Mouse (Mus musculus): Measurements from ENCODE around the gene Tspan10.
A peak's percentile ranks its signal among the peaks of the same experiment; 100 is the strongest.

Tspan10 gene

GRCm38 (mm10) chr11:120455413-120455812 is 13.0 kb downstream of the Tspan10 start:
- DNase-seq, result no peak

DNA sequence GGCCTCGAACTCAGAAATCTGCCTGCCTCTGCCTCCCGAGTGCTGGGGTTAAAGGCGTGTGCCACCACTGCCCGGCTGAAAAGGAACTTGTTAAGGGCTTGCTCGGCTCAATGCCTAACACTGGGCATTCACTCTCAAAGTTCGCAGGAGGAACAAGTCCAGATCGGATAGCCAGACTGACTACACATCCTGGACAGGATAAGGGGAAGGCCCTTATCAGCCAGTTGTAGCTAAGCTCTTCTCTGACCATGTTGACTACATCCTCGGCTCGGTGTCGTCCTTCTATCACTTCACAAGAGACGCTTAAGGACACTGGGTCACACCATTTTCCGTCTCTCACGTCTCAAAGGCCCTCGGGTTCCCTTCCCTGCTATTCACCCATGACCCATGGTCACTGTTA is 14.9 kb downstream of the Tspan10 start:
- no peak for DNase-seq

DNA sequence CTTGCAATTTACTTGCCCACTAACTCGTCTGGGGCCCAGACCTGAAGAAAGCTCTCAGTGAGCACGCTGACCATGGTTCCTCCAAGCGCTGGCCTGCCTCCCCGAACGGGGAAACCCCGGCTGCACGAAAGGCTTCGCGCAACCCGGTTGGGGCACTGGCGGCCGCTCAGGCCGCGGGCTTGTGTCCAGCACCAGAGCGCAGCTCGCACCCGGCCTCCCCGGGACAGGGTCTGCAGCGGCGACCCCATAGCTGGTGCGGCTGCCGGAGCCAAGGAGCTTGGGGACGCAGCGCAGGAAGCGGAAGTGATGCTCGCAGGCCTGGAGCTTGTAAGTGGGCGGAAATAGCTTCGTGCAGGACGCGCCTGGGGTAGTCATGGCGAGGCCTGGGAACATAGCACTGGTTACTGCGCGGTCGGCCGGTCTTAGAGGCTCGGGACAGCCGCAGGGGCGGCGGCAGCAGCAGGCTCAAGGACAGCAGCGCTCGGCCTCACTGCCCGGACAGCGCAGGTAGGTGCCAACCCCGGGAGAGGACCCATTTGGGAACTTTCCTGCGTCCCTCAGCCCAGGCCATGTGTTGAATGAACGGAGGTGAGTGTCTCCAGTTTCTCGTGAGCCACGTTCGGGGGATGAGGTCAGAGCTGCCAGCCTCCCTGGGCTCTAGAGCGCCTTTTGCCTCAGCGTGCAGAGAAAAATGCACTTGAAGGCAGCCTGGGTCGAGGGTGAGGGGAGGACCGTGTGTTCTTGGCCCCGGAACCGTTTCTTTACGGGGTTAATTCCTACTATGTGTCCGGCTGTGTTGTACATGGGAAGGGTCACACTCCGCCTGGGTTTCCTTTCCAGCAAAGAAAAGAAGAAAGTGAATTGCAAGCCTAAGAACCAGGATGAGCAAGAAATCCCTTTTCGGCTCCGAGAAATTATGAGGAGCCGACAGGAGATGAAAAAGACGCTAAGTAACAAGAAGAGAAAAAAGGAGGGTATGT is 15.6 kb downstream of the Tspan10 start, which contains the start of the genes Oxld1 and Ccdc137:
Oxld1 (minus strand) TSS at position 297 of the 980 bp plus-strand sequence.
Ccdc137 (plus strand) TSS at position 344 of the 980 bp plus-strand sequence.
- DNase-seq, result peak; percentile 72 to 75

DNA sequence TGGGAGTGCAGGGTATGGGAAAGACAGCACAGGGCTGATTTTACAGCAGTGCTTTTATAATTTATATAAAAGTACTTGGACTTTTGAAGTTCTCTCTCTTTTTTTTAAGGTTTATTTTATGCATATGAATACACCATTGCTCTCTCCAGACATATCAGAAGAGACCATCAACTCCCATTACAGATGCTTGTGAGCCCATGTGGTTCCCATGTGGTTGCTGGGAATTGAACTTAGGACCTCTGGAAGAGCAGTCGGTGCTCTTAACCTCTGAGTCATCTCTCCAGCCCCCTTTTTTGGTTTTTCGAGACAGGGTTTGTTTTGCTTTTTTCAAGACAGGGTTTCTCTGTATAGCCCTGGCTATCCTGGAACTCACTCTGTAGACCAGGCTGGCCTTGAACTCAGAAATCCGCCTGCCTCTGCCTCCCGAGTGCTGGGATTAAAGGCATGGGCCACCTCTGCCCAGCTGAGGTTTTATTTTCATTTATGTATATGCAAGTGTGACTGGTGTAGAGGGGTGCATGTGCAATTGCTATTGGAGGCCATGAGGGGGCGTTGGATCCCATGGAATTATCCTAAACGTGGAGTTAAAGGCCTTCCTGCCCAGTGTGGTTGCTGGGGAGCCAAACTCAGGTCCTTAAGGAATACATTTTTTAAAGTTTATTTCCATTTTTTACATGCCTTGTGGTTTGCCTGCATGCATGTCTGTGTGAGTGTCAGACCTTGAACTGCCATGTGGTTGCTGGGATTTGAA is 16.6 kb downstream of the Tspan10 start:
- no peak for DNase-seq

DNA sequence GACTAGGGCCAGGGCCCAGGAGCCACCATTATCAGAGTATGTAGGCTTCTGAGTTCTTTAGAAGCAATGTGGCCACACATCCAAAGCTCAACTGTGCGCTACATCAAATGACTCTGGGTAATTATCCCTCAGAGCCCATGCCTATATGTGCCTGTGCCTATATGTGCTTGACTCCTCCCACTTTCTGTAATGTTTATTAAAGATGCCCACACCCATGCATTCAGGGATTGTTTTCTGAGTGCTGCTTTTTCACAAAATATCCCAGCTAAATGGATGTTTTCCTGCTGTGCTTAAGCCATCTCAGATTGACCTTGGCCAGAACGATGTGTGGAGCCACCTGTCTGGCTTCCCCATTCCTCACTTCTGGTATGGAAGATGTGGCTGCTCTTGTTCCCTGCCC is 21.1 kb downstream of the Tspan10 start:
- DNase-seq, result no peak

DNA sequence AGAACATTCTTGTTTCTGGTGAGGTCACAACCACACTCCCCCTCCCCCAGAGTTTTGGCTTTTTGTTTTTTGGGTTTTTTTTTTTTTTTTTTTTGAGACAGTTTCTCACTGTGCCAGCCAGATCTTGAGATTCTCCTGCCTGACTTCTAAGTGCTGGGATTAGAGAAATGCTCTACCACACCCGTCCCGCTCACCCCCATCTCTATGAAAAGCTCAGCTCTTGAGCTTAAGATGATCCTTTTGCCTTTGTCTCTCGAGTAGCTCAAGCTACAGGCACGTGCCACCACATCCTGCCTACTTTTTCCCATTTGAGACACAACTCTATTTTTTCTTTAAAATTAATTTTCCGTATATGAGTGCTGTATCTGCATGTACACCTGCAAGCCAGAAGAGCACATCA is 21.9 kb downstream of the Tspan10 start:
- DNase-seq, result no peak

- DNase-seq, result no peak
These were observed 23.1 kb downstream of the Tspan10 start for GRCm38 (mm10) chr11:120465521-120465920.

DNA sequence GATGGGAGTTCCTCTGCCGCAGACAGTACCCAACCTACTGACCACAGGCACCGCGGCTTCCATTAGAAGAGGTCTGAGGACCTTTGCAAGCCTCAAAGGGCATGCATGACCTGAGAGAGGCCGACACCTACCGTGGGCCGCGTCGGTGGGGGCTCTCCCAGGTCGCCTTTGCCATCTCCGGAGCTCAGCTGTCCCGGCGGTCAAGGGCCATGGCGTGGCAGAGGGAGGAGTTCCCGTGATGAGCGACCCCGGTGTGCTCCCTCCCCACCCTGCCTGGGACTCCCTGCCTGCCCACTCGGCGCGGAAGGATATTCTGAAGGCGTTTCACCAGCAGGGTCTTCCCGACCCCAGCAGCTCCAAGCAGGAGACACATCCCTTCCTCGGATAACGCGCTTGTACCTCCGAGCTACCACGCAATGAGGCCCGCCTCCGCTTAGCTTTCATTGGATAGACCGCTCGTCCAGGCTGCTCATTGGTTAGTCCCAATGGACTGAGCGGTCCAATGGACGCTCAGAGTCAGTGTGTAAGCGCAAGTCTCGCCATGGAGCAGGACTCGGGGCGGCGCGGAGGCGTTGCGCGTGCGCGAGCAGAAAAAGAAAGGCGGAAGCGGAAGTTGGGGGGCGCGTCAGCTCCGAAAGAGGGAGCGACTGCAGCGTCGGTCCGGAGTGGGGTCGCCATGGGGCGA is 24.7 kb downstream of the Tspan10 start, which contains the start of gene Arl16:
Arl16 (minus strand) TSS at position 557 of the 685 bp plus-strand sequence.
- DNase-seq, result peak; percentile 94 to 97

DNA sequence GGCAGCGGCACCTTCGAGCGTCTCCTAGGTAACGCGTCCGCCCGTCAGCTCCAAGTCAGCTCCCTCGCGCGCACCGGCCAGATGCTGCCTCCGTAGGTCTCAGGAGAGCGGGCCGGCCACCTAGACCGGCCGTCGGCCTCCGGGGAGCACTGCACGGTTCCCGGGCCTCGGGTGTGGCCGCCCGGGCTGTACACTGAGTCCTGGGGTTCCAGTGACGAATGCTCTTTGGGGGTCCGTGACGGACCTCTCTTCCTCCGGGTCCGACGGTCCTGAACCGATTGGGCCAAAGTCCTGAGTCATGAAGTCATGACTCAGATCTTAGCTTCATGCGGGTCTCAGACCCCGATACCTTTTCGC is 25.3 kb downstream of the Tspan10 start:
- DNase-seq, result no peak

DNA sequence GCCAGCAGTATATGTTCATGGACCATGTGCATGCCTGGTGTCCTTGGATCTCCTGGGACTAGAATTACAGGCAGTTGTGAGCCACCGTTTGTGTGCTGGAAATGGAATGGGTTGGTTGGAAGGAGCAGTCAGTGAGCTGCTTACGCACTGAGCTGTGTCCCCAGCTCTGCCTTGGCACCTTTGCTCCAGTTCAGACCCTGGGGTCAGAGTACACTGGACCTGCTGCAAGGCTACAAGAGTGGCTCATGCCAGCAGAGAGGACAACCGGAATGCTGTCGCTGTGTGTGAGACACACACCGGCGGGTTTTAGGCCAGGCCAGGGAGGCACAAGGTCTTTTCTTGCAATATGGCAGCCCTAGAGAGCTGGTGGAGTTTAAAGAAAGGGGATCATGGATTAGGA is 29.6 kb downstream of the Tspan10 start:
- DNase-seq, result no peak

DNA sequence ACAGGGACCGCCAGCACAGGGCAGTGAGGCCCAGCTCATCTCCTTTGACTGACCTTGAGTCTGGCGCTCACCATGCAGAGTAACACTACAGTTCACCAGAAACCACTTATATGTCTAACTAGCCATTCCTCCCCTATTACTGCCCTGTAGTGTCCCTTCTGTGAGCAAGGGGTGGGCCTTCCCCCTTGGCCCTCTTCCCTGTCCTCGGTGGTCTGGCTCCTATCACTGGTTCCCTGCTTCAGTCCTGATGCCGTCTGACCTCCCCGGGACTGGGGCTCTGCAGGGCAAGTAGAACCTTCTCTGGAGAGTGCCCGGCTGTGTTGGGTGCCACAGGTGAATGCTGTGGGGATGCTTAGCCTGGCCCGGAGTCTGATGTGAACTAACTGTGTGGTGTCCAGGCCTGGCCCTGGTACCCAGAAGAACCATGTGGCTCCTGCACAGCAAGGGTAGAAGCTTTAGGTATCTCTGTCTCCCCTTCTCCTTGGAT is 41.0 kb downstream of the Tspan10 start:
- DNase-seq, result no peak

DNA sequence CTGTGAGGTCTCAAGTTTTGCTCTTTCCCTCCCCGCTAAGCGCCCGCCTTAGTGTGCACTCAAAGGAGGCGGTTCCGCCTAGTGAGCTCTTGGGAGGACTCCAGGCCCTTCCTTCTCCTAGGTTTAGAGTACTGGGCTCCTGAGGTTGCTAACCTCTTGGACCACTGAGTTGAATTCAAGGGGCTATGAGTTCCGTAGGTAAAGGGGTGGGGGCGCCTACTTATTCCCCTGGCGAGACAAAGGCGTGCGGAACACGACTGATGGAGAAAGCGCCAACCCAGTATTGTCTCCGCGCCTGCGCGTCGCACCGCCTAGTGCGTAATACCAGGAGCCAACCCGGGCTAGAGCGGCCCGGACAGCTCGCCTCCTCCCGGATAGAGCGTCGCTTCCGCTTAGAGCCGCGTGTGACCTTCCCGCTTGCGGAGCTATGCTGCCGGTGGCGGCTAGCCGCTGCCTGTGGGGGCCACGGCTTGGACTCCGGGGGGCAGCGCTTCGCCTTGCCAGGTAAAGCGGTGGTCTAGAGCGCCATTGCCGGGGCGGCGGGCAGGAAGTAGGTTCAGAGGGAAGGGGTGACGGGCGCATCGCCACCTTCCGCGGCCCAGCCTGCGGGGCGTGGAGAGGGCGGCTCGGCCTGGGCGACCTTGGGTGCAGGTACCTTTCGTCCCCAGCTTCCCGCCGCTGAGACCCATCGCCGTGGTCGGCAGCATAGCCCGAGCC is 42.0 kb downstream of the Tspan10 start, which contains the start of gene Mrpl12:
Mrpl12 (plus strand) TSS at position 349 of the 717 bp plus-strand sequence.
- peak; percentile 85 to 87 for DNase-seq

- DNase-seq, result no peak
These were observed 42.8 kb downstream of the Tspan10 start for GRCm38 (mm10) chr11:120485251-120485650.

DNA sequence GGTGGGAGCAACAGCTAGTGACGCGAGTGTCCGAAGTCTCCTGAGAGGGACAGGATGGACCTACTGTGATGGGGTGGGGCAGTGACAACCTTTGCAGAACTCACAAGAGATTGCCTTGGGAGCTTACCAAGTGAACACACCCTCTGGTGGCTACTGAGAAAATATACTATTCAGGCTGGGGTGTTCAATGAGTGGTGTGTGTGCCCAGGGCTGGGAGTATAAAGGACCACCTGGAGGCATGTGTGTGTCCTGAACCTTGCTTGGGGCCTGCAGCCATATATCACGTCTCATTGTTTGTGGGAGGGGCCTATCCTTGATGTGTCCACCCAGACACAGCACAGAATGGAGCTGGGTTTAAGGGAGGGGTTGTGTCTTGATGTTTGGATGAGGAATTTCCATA is 46.1 kb downstream of the Tspan10 start:
- no peak for DNase-seq

GRCm38 (mm10) chr11:120489054-120489761 is 46.8 kb downstream of the Tspan10 start:
- DNase-seq, result peak; percentile 51 to 55

DNA sequence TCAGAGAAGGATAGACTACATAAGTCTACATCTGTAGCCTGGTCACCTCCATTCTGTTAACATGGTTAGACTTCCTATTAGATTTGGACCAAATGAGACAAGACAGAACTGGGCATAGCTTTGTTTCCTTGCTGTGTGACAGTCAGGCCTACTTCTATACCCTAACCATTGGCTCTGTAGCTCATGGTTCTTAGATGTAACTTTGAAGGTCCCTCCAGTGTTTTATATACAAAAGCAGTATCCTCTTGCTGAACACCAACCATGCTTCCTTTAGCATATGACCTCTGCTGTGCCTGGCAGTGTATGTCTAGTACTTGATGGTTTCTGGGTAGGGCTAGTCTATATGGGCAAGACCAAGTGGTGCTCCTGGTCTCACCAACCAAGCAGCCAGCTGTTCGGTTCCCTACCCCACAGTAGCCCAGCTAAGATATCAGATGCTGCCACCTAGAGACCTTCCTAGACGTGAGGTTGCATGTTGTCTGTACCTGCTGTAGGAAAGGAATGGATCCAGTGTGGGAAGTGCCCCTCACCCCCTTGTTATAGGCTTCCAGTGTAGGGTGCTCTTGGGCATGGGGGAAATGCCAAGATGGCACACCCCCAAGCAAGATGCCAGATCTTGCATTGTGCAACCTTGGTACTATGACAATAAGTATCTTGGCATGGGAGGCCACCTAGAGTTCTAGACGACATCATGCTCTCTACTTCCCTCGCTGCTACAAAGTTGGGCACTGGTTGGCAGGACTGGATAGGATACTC is 48.0 kb downstream of the Tspan10 start:
- DNase-seq, result no peak

DNA sequence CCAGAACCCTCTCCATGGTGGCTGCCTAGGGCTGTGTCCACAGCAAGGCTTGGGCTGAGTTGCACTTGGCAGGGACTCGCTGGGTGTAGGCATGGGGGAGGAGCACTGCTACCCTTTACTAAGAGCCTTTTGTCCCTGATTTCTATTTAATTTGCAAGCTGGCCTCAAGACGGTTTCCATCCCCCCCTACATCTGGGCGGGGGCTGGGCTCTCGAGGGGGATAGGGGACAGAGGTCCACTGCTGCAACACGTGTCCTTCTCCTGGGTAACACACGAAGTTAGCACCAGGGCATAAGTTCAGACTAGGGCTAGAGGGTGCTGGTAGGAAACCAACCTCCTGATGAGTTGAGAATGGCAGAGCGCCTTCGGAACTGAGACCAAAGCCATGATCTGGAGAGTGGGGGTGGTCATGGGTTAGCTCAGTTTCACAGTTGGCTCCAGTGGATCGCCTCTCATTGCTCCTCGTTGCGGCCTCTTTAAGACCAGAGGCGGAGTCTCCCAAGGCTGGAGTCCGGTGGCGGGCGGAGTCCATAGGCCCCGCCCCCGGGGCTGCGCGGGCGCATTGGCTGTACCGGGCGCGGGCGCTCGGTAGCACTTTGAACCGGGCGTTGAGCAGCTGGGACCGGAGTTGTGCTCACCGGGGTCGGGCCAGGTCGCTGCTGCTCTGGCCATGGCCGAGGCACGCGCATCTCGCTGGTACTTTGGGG is 49.0 kb downstream of the Tspan10 start, which contains the start of gene Slc25a10:
Slc25a10 (plus strand) TSS at position 524 of the 707 bp plus-strand sequence.
- peak; percentile 78 to 83 for DNase-seq

DNA sequence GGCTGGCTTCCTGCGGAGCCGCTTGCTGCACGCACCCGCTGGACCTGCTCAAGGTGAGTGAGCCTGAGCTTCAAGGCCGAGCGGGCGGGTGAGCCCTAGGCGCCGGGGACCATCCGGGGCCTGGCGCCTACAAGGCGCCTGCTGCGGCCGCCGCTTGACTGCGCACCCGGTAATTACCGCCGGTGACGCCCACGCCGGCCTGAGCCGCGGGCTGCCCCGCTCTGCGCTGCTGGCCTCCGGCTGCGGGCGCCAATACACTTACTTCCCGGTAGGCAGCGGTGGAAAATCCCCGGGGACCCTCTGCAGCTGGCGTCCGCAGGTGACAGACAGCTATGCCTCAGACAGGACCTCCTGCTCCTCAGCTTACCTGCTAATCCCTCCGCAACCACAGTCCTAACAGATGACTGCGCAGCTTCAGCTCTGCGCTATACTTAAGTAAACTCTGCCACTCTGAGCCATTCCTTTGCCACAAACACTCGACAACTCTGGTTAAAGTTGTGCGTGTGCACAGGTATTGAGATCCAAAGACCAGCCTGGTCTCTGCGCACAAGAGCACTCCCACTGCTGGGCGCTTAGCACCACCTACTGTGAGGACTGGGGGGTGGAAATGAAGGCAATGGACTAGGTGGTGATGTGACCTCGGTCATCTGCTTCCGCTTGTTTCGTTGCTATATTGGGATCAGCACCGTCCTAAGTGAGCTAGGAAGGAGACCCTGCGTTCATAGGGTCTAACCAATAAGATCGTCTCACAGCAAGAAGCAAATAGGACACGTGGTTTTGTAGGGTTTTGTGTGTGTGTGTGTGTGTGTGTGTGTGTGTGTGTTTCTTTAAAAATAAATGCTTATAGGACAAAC is 49.8 kb downstream of the Tspan10 start:
- peak; percentile 26 to 53 for DNase-seq

GRCm38 (mm10) chr11:120492878-120493203 is 50.4 kb downstream of the Tspan10 start:
- DNase-seq, result no peak
